Mouse (Mus musculus) megakaryocyte, embryonic 14.5 days (primary cell): ENCODE data around the gene Rex1bd.

ENCODE experiments used
- FLI1 ChIP-seq: IDR thresholded peaks from 2 replicates; pipeline ENCODE4 v1.6.1; 2012; ENCODE audit warnings: low read length, inconsistent platforms, mixed read lengths
- GATA1 ChIP-seq: IDR thresholded peaks from 3 replicates; pipeline ENCODE4 v1.6.1; 2012; ENCODE audit warnings: mixed read lengths, low read length, inconsistent platforms, borderline replicate concordance

GRCm38 (mm10) chr8:70507027-70507393 is 458 bp upstream of the Rex1bd start:
- TF ChIP-seq GATA1 (no peak), FLI1 (no peak)
